Mouse (Mus musculus) layer of hippocampus, adult 18-20 months (tissue): ENCODE results near the gene Vegfd. TPM values are rescaled to one million over a fixed set of nuclear protein-coding genes. Genes with fewer than 3 reads are reported as not detected.

Experiments
- DNase-seq, 2 experiments: peaks; one replicate each; pipeline ENCODE4 v3.0.0; 2022; ENCODE audit warnings: low spot score in 2 of 2
- long read RNA-seq: library from polyadenylated mRNA; stranded (forward); transcript quantifications from one replicate; pipeline ENCODE4 v2.0.0, GENCODE M21; 2021
- total RNA-seq, 2 experiments: library from RNA; stranded (reverse); gene quantifications; 2 replicates each; pipeline ENCODE4 v1.2.3; 2021

Gene Vegfd
- 1 to 10 TPM; 2.6 to 5.0 TPM for total RNA-seq
- long read RNA-seq, result 0 reads

DNA sequence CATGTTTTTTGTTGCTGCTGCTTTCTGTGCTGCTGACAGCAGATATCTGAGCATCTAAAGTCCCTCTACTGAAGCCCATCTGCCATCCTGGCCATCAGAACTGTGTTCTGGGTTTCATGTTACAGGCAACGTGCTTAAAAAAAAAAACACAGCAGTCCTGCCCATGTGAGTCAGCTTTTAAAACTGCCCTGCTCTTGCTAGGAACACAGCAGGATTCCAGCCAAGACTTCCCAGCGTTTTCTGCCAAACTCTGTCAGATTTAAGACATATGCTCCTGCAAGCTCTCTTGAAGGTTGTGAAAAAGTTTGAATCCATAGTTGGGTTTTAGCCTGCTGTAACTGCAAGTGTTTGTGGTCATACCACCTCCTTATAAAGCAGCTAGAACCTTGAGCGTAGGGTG, at the start of gene Vegfd:
Gene Vegfd, plus strand, starts transcription at position 298 of the 400 bp plus-strand sequence.
- DNase-seq, result peak in 1 of 2 experiments; percentile 39

DNA sequence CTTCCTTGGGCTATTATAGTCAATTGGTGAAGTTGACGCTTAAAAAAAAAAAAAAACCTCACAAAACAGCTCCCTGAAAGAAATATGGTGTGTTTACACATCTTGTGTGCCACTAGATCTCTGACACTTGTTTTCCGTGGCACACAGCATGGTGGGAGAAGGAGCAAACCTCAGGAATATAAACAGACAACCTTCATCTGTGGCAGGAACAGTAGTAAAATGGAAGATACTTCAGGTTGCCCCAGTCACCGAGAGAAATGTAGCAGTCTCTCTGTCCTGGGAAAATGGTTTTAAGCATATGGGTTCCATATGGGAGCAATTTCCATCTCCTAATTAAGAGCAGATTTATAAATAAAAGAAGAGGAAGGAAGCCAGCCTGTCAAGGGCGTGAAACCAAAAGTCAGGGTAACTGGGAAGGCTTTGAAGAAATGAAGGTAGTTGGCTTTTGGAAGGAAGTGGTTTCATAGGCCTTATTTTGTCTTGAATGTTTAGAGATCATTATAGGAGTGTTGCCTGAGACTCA, 49.7 kb upstream of the Vegfd start:
- DNase-seq, result no peak

DNA sequence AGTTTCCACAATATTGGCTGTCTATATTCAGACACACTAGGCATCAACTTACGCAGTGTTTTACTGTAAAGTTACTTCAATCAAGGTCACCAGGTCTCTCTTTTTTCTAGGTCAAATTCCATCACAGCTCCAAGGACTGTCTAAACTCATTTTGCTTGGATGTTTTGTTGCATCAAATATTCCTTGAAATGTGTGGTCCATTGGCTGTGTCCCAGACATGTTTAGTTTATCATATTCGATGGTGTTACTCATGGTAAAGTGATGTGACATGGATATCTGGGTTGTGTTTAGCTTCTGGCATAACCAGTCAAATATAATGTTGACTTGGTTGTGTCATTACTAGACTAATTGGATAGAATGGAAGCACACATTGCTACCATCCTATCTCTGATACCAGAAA, 42.8 kb upstream of the Vegfd start:
- no peak for DNase-seq

DNA sequence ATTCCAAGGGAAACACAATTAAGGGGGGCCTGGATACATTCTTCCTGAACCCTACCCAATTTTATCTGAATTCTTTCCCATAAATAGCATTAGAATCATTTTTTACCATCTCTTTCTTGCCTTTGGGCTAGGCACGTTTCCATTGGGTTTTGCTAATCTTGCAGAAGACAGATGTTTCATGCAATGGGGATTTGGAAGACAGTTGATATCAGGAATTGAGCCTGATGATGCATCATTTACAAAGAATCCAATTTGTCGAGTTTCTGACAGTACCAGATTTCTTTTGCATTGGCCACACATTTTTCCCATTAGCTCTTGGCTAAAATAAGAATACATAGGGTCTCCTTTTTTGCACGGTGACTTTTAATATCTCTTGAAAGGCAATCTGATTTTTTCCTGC, 42.4 kb upstream of the Vegfd start:
- DNase-seq, result no peak

DNA sequence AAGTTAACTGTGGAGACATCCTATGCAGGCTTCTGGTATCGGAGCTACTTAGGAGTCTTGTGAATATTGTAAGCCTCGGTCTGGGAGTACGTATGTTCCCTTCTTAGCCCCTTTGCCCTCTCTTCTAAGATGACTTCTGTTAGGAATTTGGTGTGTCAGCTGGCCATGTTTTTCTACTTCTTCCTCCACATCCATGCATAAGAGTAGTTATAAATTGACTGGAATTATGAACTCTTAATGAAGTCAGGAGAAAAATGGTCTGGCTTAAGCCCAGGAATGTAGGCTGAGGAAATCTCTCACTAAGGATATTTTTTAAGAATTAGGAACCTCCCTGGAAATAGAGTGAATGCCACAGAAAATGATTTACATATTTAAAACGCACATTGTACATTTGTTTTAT, 34.6 kb upstream of the Vegfd start:
- no peak for DNase-seq

DNA sequence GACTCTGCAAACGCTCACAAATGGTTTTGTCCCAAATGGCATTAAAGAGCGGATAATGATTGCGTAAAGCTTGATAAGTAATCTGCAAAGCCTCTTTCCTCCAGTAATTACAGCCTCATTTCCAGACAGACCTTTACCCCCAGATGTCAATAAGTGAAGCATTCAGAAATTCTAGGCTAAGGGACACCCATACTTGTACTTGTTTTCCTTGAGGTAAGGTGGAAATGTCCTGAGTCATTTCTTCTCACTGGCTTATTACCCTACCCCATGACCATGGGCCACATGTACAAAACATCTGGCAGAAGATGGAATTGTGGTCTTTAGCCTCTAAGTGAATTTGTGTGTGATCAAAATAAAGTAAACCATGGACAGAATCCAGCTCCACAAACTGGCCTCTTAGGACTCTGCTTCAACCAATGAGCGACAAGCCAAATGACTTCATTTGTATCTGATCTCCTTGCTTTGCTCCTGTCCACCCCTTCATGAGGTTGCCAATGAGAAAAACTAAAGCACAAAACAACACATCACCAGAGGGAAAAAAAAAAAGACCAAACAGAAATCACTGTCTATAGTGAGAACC, 27.7 kb upstream of the Vegfd start:
- DNase-seq, result no peak

DNA sequence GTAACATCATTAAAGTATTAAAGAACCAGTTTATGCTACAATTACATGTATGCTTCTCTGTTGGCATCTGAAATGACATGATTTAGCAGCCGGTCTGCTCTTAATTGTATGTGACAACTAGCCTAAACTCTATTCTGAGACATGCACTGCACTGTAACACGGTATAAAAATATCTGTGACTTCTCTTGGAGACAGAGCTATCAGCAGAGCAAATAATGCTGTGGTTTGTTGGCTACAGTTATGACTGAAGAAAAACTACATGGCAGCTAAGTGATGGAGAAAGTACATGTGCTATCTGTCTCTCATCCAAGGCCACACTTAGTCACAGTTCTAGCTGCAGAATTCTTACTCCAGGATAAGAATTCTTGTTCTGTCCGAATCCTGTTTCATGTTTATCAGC, 24.2 kb upstream of the Vegfd start:
- DNase-seq, result no peak

DNA sequence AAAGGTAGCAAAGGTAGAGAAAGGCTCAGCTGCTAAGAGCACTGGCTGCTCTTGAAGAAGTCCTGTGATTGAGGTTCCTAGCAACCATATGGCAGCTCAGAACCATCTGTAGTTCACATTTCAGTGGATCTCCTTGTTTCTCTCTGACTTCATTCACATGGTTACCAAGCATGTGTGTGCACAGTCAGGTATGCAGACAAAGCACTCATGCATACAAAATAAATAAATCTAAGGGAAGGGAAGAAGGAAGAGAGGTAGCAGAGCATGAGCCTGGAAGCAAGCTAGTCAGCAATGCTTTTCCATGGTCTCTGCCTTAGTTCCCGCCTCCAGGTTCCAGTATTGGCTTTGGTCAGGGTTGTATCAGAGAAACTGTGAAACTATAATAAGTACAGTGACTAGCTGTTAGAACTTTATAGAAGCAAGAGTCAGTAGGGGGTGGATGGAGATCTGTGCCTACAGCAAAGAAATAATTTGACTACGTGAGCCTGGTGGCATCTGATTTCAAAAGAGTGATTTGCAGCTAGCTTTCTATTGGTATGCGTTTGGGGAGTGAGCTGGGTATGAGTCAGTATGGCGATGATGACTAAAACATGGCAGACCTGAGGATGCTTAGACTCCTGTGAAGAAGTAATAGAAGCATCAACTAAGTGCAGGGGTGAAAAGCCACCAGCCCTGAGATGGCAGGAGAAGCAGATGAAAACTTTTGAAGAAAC, 7.9 kb upstream of the Vegfd start:
- DNase-seq, result no peak

DNA sequence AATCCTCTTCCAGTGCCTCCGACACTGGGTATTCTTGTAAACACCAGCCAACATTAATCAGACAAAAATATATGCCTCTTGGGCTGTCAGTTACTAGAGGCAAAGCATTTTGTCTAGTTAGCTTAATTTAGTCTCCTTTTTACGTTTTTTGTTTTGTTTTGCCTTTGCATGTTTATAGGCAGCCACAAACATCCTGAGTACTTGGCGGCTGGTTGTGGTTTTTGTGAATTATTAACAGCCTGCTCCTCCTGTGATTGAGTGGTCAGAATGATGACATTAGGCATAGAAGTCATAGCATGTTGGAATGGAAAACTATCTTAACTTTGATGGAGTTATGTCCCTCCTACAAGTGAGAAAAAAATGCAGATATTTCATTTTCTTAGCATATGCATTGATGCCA, 2.6 kb upstream of the Vegfd start:
- DNase-seq, result no peak

DNA sequence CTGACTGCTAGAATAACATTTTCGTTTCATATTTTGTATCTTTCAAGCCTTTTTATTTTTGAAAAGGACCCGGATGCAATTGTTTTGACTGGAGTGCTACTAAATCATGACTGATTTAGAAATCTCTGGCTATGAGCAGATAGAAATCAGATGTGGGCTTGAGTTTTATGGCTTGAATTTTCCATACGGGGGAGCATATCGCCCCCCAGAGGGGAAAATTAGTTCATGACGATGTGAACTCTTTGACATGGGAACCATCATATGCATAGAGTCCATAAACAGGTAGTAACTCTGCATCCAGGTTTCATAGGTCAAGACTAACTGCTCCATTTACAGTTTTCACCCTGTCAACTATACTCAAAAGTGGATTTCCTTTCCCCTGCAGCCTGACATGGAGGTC, 1.4 kb downstream of the Vegfd start:
- no peak for DNase-seq

DNA sequence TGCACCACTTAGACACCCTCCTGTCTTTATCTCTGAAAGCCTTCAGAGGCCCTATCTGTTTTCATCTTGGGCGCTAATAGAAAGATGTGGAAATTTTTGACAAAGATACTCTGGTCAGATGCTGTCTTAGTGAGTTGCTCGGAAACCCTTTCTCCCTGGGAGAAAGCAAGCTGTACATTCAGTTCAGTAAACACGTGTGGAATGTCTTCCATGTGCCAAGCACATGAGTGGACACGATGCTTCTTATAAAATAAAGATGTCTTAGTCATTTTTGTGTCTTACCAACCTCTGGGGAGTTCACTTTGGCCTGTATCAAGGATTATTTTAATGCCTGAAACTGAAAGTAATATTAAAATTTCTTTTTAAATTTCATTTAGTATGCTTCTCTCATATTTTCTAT, 6.5 kb downstream of the Vegfd start:
- DNase-seq, result no peak

DNA sequence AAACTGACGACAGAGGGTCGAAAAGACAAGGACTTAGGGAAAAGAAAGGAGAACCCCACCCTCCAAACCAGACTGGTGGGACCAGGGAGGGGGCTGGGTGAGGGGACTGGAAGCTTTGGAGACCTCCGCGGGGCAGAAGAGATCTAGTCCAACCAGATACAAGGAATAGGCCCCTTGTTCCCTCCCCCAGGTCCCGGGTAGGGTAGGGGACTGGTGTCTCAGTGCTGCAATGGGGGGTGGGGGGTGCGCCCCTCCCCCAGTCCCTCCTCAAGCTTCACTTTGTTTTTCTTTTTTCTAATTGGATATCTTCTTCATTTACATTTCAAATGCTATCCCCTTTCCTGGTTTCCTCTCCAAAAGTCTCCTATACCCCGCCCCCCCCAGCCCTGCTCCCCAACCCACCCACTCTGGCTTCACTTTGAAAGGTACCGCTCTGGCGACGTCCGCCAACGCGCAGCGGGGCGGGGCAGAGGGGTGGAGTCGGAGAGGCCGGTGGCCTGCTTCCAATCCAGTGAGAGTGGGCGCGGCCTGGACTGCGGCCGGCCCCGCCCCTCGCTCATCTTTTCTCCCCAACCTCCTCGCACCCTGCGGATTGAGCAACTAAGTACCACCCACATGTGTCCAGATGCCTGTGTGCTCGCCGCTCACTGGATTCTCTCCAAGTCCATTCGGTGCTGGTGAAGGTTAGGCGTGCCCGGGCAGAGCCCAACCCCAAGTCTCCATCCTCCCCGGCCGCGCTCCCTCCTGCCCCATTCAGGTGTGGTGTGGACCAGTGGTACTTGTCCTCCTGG, 8.6 kb downstream of the Vegfd start:
- DNase-seq, result peak; percentile 28 to 74

DNA sequence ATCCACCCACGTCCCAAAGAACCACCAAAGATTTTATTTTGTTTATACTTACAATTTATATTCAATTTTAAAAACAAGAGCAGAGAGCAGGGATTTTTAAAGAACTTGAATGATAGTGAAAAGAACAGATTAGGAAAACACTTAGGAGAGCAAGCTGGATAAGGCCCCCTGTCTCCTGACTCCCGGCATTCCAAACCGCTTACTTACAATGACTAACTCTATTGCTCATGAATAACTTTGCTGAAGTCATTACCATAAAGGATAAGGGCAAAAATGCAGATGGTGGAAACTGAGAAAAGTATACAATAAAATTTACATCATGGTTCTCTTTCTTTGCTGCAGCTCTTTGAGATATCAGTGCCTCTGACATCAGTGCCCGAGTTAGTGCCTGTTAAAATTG, 20.9 kb downstream of the Vegfd start:
- no peak for DNase-seq

DNA sequence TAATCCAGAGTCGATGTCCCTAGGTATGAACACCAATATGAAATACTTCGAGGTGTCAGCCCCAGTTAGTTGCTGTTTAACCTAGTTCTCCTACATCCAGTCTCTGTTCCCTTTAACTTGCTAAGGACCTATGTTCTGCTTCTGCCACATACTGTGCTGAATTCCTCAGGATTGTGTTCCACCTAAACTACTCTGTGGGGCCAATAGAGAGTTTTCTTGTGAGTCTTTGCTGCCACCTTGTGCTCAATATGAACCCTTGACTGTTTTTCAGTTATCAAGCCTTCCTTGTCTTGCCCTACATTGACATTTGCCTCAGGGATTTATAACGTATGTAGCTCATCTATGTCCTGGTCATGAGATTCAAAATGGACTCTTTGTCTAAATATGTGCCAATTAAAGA, 25.3 kb downstream of the Vegfd start:
- peak in 1 of 2 experiments; percentile 51 for DNase-seq

DNA sequence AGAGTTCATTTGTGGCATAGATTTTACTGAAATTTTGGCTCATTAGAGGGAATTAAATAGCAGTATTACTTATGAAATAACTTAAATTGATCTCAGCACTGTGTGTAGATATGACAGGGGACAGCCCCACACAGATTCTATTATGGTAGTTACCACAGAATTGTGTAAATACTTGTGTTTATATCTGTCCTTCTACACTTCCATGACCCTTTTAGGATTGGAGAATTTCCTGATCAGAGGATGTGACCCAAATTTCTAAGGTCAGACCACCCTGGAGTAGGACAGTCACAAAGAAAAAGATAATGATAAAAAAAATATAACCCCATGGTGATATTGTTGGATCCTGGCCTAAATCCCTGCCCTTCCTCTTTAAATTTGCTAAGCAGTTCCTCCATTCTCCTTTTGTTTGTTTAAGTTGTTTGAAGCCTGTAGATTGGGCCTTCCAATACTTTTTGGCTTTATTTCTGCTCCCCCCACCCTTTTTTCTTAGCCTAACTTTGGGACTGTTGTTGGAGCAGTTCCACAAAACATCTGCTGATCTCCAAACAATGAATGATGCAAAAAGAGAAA, 32.0 kb downstream of the Vegfd start:
- DNase-seq, result no peak

DNA sequence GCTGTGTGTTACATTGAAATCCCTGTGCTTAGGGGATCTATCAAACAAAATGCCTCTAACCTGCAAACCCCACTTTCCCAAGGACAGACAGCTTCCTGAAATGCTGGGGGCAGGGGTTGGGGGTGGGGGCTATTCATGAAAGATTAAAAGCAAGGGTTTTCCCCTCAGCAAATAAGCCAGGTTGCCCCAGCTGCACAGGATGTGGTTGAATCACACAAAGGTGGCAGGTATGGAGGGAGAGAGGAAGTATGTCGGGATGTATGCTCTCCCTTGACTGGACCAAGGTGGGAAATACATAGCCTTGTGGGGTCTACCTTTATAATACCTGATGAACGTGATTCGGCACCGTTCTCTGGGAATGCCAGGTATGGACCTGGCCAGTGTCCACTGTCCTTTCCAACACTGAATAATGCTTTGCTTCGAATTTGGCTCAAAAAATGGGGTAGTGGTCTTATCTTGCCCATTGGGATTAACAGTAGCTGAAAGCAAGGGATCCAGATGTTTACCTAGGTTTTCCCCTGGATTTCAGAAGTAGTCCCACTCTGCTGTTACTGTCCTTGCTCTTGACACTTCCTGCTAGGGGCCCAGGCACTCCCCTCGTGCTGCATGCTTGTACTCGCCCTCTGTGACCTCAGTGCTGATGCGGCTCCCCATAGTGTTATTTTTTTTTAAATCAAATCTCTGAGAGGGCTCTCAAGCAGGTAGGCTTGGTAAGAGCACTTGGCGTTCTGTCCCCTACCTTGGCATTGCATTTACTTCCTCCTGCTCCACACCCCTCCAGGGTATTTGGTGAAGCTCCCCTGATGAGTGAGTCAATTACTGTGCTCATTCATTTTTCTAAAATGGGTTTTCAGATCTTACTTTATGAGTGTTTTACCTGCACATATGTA, 33.2 kb downstream of the Vegfd start:
- no peak for DNase-seq

DNA sequence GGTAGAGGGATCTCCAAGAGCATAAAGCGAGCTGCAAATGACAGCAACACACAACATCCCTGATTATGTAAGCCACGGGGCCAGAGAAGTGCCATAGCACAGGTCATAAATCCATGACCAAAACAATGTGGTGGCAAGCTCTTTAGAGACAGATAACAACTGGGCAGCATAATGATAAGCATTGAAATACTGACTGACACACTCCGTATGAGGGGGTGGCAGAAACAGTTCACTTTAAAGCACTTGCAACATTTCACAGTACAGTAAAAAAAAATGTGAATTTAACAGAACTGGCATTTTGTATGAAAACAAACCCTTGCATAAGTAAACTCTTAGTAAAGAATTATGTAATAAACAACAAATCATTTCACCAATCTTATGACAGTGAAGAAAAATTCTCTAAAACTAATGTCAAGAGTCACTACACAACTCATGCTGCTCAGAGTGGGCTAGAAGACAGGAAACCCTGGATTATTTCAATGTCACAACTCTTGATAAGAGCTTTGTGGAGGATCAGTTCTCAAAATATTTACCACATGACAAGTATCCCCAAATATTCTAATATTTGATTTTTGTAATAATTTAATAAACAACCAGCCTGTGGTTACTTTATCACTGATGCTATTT, 35.2 kb downstream of the Vegfd start:
- no peak for DNase-seq

DNA sequence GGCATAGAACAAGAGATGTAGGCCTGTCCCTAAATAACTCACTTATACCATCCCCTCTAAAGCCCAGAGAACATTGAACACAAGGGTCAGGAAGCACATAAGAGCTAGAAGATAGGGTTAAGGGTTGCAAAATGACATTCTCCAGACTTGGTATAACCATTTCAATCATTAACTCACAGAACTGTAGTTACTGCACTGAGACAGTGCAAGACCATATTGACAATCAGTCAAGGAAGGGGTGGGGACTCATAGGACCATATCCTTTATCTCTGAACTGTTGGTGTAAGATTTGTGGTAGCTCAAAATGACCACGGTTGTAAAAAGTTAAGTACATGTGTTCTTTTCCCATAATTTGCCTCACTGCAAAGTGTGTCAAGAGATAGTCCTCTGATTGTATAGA, 37.4 kb downstream of the Vegfd start:
- DNase-seq, result no peak

DNA sequence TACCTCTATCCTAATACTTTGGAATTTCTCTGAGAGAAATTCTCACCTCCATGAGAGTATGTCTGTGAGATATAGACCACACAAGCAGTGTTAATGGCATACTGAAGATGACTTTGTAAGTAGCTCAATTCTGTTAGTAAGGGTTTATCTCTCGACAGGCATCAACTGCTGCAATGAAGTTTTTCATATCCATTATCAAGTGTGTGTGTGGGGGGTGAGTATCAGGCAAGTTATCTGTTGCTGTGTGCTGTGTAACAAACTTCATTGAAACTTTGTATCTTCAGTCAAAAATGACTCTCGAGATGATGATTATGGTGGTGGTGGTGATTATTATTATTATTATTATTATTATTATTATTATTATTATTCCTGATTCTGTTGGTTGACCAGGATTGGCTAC, 43.6 kb downstream of the Vegfd start:
- DNase-seq, result no peak

DNA sequence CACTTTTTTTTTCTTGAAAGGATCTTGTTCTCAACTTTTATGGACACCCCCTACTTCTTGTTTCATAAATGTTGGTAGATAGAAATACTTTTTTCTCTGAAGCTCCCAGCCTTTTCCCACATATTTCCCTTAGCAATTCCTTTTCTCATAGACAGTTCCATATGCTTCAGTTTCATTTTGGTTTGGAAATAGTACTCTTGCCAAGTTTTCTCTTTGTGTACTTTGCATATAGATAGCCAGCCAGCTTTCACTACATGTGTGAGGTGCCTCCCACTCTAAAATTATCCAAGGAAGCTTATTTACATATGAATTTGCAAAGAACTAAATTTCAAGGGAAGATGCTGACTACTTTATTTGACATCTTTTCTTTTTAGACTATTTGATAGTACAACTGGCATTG, 44.8 kb downstream of the Vegfd start:
- DNase-seq, result no peak
